Mouse (Mus musculus): Measurements from ENCODE around the gene Il17d.

- TF ChIP-seq CTCF (IDR thresholded peaks at IDR 0.05; ENCODE audit: extremely low read depth, insufficient read depth, low read length) (no peak), POLR2A (IDR thresholded peaks at IDR 0.05; ENCODE audit: extremely low read depth, insufficient read depth, low read length) (no peak)
These were observed 50.4 kb downstream of the Il17d start for GRCm38 (mm10) chr14:57574792-57575587.

Data from cortical plate, adult 2 months (tissue).